Mouse (Mus musculus): ENCODE data around the gene Vav1.
"Not testable (repeated sequence)": the region's sequence is repeated elsewhere in the genome, so short reads cannot be mapped to it uniquely, and the experiment has no call there.

Vav1 gene

DNA sequence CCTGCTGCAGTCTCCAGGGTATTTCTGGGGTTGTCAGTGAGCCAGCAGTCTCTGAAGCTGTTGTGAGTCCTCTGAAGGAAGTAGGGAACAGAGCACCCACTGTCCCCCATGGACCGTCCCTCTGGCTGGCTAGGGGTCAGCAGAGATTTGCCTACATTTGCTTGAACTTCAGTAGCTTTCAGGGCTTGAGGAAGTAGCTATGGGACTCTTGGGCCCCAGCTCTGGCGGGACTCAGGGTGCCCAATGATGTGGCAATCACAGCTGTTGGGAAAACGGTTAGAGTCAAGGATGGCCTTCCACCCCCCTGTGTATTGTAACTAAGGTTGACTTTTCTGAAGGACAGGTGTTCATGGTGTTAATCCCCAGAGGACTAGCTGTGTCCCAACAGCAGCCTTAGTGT is 1.5 kb downstream of the Vav1 start:
- peak; percentile 21 for DNase-seq

DNA sequence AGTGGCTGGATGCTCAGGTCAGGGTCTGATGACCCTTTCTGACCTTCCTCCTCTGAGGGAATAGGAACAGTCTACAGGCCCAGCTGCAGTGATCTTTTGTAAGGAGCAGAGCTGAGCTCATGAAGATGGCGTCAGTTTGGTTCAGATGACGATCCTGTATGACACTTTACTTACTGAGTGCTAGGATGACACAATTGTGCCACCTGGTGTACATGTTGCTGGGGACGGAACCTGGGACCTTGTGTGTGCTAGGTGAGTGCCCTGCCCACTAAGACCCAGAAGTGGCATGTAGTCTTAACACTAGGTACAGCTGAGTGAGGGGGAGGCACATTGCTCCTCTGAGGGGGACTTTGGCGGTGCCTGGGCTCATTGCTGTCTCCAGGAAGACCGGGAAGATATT is 5.0 kb downstream of the Vav1 start:
- no peak for DNase-seq

DNA sequence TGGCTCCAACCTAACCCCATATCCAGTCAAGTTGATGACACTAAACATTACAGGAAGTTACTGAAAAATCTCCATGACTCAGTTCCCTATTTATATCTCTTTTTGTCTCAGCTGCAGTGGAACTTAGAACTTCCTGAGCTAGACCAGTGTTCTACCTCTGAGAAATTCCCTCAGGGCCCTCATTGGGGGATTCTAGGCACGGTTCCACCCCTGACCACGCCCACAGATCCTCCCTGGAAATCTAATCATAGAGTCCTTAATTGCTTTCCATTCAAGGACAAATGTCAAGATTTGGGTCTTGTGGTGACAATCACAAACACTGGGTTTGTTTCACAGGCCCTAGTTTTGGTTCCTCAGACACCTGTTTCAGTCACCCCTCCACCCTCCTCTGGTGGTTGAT is 6.2 kb downstream of the Vav1 start:
- peak; percentile 29 for DNase-seq

DNA sequence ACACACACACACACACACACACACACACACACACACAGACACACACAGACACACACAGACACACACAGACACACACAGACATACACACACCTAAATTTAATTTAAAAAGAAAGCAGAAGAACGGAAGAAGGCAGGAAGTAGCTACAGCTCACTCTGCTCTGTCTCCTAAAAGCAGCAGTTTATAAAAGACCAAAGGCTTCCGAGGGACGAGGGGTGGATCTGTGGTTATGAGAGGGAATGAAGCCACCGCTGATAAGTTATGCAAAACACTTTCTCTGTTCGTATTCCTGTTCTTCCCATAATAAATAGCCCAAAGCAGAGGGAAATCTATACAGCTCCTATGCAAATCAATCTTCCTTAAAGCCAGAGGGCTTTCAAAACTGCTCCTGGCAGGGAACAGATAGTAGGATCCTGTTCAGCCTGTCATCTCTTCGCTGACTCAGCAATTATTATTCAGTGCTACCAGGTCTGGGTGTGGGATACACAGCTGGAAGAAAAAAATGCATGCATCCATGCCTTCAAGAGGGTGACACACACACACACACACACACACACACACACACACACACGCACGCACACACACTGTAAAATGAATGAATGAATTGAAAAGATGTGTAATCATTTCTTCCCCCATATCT is 7.9 kb downstream of the Vav1 start:
- peak; percentile 46 for DNase-seq

DNA sequence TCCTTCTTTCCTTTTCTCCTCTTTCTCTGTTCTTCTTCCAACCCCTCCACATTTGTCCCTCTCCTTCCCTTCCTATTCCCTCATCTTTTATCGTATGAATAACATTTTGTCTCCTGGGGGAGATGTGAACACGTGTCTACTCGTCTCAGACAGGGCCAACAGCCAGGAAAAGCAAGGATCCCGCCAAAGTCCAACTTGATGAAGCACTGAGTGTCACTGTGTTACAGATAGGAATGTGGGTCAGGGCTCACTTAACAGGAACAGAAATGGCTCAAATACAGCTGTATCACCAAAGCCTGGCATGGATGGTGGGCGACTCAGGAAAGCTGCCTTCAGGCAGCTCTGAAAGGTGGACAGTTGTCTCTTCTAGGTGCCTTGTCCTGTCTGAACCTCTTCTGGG is 10.4 kb downstream of the Vav1 start:
- DNase-seq: no peak

DNA sequence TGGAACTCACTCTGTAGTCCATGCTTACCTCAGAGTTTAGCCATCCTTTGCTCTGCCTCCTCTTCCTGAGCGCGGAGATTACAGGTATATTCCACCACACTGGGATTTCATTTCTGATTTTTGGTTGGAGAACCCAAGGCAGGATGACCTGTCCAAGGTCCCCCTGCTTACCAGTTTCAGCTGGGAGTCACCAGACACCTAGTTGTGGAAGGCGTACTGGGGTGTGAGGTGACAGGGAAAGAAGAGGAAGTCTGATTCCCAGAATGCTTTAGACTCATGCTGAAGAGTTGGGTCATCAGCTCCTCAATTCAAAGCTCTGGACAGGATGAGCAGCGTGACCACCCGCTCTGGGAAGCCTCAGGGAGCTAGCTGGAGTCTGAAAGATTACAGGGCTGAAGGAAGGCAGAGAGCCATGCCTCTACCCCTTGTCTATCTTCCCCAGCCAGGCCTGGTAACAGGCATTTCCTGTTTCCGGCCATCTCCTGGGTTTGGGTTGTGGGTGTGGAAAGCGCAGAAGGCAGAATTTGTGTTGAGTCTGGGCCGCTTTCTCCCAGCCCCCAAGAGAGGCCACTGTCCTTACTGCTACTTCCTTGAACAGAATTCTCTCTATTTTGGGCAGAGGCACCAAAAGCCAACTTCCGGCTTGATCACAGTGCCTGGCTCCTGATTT is 11.2 kb downstream of the Vav1 start:
- DNase-seq: peak; percentile 52

DNA sequence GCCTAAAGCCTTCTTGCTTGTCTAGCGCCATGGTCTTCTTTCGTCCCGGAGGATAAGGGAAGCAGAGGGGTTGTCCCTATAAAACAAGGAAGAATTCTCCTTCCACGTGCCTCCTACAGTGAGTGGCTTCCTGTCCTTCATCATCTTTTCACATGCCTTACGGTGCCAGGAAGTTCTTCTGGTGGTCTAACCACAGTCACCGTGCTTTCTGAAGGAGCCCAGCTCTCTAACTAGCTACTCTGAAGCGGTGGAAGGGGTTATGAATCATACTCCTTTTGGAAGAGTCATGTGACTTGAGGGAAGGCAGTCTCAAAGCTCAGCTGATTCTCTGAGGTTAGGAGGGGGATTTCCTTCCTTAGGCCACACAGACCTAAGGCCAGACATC is 11.8 kb downstream of the Vav1 start:
- no peak for DNase-seq

DNA sequence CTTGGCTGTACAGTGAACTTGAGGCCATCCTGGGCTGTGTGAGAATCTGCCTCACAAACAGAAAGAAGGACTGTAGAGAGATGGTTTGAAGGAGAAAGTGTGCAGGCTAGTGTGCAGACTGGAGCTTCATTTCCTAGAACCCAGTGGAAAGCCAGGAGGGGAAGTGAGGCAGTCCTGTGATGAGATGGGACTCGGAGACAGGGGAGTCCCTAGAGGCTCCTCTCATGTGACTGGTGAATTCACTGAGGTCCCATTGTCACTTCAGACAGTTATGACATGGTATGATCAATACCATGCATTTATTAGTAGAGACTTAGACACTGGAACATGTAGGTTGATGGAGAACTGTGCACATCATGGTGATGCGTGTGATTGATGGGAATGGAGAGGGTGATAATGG is 13.4 kb downstream of the Vav1 start:
- no peak for DNase-seq

DNA sequence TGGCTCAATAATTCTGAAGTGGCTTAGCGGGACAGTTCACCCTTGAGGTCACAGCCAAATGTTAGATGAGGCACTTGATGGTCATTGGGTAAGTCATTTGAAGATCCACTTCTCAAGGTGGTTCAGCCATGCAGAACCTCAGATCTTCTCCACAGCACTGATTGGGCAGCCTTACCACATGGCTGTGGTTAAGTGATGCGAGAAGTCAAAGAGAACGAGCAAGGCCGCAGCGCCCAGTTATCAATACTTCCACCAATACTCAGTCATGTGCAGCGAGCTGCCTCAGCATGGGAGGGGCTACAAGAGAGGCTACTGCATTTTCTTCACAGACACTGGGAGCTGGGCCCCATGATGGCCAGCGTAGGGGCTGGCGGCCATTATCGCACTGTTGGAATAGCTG is 14.1 kb downstream of the Vav1 start:
- DNase-seq: no peak

DNA sequence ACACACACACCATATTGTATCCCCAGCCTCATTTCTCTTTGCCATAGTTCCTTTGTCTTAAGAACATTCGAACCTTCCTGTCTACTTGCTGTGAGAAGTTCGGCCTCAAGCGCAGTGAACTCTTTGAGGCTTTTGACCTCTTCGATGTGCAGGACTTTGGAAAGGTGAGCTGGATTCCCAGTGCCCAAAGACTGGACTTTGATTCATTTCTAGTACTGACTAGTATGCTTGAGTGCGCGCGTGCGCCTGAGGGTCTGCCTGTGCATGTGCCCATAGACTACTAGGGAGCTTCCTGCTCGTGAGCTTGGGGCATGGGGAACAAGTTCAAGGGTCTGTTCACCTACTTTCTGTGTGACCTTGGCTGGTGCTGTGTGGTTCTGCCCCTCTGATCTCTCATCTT is 17.0 kb downstream of the Vav1 start:
- no peak for DNase-seq

DNA sequence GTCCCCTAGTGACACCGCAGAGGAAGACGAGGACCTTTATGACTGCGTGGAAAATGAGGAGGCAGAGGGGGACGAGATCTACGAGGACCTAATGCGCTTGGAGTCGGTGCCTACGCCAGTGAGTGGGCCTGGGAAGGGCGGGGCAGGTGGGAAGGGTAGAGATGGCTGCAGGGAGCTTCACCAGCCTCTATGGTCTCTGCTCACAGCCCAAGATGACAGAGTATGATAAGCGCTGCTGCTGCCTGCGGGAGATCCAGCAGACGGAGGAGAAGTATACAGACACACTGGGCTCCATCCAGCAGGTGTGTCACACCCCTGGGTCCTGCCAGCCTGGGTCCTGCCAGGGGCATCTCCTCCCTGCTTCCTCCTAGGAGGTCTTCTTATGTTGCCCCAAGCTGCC is 18.1 kb downstream of the Vav1 start:
- DNase-seq: no peak

DNA sequence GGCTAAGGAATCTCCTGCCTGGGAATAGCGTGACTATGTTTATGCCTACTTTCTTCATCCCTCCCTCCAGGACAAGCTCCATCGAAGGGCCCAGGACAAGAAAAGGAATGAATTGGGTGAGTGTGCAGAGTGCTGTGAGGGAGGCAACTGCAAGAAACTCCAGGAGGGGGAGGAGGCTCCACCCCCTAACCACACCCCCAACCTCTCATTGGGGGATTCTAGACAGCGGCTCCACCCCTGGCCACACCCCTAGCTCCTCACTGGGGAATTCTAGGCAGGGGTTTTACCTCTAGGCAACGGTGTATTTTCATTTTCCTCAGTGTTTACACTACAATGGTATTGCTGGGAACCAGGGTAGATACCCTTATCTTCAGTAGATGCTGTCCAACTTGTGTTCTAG is 26.7 kb downstream of the Vav1 start:
- DNase-seq: peak; percentile 49

DNA sequence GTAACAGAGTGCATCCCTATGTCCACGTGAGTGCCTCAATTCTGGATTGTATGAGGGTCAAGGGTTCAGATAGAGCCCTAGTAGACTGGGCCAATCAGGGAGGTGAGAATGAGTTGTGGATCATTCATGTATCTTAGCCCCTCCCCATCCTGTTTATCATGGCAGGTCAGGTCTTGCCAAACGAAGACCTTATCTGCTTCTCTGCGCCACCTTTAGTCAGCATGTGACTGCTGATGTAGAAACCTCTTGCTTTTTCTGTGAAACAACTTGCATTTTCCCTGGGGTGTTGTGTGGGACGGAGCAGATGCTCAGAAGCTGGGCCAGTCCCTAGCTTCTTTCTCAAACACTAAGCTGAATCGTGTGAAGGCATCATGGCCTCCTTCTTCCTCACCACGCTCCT is 28.2 kb downstream of the Vav1 start:
- no peak for DNase-seq

DNA sequence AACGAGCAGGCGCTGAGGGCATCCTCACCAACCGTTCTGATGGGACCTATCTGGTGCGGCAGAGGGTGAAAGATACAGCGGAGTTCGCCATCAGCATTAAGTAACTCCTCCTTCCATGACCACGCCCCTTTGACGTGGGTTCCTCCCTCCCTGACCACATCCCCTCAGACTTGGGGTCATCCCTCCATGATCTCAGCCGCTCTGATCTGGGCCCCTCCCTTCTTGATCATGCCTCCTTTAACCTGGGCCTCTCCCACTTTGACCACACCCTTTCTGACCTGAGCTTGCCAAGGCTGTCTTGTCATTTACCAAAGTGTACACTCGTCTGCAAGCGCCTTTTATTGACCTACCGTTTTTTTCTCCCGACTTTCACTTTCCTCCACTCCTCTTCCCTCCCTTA is 32.9 kb downstream of the Vav1 start:
- no peak for DNase-seq

DNA sequence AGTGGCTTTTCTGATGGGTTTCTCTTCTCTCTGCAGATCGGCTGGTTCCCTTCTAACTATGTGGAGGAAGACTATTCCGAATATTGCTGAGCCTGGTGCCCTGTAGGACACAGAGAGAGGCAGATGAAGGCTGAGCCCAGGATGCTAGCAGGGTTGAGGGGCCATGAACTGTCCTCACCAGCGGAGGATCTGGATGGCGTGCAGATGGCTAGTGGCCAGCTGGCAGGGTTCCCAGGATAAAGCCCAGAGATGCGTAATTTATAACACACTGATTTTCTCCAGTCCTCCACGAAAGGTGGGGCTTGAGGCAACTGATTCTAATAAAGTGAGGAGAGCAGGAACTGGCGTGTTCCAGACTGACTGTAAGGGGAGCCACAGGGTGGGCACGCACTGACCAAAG is 48.7 kb downstream of the Vav1 start:
- DNase-seq: no peak

DNA sequence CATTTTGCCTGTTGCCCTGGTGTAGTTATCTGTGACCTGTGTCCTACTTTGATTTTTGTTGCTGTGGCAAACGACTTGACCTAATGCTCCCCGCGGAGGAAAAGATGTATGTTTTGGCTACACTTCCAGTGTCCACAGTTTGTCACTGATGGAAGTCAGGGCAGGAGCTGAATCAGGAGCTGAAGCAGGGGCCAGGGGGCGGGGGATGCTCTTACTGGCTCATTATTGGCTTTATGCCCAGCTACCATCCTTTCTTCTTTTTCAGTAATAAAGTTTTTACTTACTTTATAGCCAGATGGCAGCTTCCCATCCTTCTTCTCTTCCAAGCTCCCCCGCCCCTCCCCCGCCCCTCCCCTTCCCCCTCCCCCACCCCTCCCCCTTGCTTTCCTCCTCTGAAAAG is 50.0 kb downstream of the Vav1 start:
- no peak for DNase-seq

DNA sequence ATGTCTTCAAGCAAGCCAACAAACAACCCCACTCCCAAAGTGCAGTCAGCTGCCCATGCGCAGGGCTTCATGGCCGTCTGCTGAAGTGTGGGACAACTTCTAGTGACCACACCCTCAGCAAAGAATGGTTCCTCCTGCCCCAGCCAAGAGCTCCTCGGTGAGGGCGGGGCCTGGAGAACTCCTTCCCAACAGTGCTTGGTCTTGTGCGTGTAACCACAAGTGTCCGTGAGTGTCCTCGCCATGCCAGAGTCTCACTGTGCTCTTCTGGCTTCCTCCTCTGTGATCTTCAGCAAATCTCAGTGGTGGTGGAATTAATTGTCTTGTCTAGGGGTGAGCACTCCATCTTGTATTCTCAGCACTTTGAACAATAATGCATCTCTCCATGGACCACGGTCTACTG is 52.1 kb downstream of the Vav1 start:
- DNase-seq: no peak

DNA sequence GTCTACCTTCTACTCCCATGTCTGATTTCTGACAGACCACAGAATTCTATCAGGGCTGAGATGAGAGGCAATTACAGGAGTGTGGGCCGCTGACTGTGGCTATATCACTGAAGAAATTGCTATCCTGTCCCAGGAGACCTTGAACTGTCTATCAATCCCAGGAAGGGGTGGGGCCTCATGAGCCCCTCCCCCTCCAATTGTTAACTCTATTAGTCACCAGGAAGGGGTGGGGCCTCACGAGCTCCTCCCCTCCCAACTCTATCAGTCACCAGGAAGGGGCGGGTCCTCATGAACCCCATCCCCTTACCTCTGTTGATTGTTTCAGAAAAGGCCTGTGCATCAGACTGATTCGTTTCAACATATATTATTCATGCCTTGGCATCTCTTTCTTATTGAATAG is 53.3 kb downstream of the Vav1 start:
- DNase-seq: no peak

DNA sequence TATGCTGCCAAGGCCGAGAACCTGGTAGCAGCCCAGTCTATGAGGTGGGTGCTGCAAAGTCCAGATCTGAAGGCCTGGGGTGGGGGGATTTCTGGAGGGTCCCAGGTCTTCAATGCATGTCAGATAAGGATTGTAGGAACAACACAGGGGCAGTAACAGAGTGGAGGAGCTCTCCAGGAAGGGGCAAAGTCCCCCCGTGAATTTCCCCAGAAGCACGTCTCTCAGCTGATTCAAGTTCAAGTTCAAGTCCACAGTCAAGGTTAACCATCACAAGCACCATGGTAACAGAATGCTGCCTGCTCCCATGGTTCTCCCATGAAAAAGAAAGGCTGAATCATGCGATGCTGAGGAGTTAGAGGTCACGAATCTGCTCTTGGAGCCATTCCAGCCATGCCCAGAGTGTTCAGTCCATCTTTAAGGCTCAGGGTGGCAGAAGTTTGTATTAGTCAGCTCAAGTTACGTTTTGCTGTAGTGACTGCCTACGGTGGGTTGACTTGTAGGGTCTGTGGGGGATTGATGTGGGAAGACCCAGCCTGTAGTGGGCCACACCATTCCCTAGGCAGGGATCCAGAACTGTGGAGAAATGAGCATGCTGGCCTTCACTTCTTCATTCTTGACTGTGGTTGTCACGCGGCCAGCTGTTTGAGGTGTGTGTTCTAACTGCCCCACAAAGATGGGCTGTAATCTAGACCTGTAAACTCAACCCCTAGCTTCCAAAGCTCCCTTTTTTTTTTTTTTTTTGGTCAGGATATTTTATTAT is 55.3 kb downstream of the Vav1 start:
- no peak for DNase-seq

DNA sequence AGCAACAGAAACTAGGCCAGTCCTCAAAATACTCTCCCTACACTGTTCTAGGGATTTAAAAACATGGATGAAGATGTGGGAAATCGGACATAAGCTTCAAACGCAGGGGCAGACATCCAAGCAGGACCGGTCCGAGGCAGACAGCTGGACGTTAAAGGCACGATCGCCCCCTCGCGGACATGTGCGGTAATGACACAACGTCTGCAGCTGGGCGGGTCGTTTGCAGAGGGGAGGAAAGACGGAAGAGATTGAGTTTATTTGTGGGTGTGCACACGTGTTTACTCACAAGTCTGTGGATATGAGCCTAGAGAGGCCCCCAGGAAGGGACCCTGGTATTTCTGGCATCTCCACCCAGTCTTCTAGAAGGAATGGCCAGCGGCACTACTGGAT is 55.9 kb downstream of the Vav1 start:
- peak; percentile 87 for DNase-seq

DNA sequence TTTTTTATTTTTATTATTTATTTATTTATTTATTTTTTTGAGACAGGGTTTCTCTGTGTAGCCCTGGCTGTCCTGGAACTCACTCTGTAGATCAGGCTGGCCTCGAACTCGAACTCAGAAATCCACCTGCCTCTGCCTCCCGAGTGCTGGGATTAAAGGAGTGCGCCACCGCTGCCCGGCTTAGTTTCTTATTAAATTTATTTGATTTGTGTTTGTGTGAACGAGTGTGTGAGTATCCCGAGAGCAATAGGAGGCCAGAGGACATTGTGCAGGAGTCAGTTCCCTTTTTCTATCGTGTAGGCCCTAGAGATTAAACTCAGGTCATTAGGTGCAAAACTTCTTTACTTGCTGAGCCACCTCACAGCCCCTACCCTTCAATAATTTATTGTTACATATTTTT is 56.3 kb downstream of the Vav1 start:
- DNase-seq: not testable (repeated sequence)

DNA sequence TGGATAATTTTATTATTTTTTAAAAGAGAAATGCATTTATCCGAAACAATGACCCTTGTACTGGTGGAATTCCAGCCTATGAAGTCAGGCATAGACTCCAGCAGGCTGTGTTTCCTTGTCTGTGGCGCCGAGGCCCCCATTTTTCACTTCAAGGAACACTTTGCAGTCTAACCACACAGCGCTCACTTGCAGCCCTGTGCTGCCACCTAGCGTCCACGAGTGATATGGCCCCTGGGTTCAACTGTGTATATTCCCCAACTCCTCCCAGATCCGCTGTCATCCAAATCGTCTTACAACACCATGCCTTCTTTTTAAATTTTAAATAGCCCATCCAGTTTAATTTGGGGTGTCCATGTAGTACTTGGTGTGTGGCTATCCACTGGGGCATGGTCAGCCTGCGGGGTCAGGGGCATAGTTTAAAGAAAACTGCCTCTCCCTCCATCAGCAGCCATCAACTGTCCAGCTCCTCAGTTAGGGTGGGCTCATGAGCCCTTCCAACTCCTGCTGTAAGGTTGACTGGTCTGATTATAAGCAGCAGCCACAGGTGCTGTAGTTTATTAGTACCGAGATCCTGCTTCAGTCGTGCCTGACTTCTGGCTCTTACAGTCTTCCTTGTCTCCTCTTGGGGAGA is 56.9 kb downstream of the Vav1 start:
- DNase-seq: peak; percentile 92

DNA sequence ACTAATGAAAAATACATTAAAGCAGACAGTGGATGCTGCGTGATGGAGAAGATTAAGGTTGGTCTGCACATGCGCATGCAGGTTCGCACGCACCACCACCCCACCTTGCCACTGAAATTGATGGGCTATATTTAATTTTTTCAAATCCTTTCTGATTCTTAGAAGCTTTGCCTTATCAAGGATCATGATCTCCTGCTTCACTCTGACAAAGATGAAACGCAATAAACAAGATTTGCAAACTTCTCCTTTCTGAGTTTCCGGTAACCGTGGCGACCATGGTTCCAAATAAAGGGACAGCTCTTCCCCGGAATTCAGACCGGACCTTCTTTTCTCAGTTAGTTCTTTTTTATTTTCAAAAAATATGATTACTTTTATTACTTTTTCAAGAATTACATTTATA is 59.1 kb downstream of the Vav1 start:
- DNase-seq: no peak

DNA sequence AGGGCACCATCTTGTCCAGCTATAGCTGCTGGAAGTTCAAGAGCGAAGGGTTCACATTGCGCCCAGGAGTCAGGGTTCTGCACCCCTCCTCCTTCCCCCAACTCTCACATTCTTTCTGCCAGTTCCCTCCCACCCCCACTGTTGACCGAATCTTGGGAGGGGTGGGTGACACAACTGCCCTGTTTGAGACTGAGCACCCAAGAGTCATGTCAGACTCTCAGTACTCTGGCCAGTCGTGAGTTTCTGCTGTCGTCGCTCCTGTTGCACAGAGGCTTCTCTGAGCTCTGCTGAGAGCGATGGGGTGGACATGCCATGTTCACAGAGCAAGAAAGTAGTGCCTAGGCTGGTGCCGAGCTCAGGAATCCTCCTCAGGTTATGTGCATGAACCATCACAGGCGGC is 60.4 kb downstream of the Vav1 start:
- DNase-seq: no peak
